Mouse (Mus musculus) myocyte (in vitro differentiated cells): ENCODE measurements around the gene Ttc28.

Experiments used
- CEBPB ChIP-seq: IDR thresholded peaks from 2 replicates; pipeline ENCODE4 v1.6.1; 2011; ENCODE audit warnings: mild to moderate bottlenecking, moderate library complexity; ENCODE audit not compliant: poor library complexity, insufficient read depth, severe bottlenecking
- MAX ChIP-seq: IDR thresholded peaks from one replicate; pipeline ENCODE4 v1.6.1; 2011; ENCODE audit warnings: low read depth, mild to moderate bottlenecking, control low read depth
- MYOG ChIP-seq, 3 experiments: IDR thresholded peaks; one replicate each; pipeline ENCODE4 v1.6.1; 2011; ENCODE audit warnings: control low read depth in 2 of 3, low read depth in 2 of 3, mild to moderate bottlenecking in 2 of 3; ENCODE audit not compliant: insufficient read length in 2 of 3, control insufficient read depth in 1 of 3, insufficient read depth in 1 of 3
- POLR2A ChIP-seq: IDR thresholded peaks from one replicate; pipeline ENCODE4 v1.6.1; 2011; ENCODE audit warnings: low read depth, mild to moderate bottlenecking, control low read depth, moderate library complexity; ENCODE audit not compliant: insufficient read length
- POLR2AphosphoS2 ChIP-seq: IDR thresholded peaks from one replicate; pipeline ENCODE4 v1.6.1; 2011; ENCODE audit warnings: low read depth, control low read depth; ENCODE audit not compliant: insufficient read length
- SRF ChIP-seq: IDR thresholded peaks from one replicate; pipeline ENCODE4 v1.6.1; 2011; ENCODE audit warnings: low read depth; ENCODE audit not compliant: control insufficient read depth, insufficient read length
- TCF12 ChIP-seq: IDR thresholded peaks from one replicate; pipeline ENCODE4 v1.6.1; 2011; ENCODE audit warnings: mild to moderate bottlenecking, control low read depth; ENCODE audit not compliant: poor library complexity, insufficient read depth, severe bottlenecking
- TCF3 ChIP-seq: IDR thresholded peaks from one replicate; pipeline ENCODE4 v1.6.1; 2011; ENCODE audit warnings: low read depth, control low read depth; ENCODE audit not compliant: insufficient read length
- USF1 ChIP-seq: IDR thresholded peaks from one replicate; pipeline ENCODE4 v1.6.1; 2011; ENCODE audit warnings: low read depth, mild to moderate bottlenecking, control low read depth, moderate library complexity

GRCm38 (mm10) chr5:111119805-111120204 is 240.2 kb downstream of the Ttc28 start:
- TF ChIP-seq MAX (no peak), USF1 (no peak), POLR2A (no peak), POLR2AphosphoS2 (no peak), SRF (no peak), MYOG (IDR thresholded peaks at IDR 0.05; ENCODE audit: control insufficient read depth in 1 of 3, insufficient read depth in 1 of 3, insufficient read length in 2 of 3, low read depth in 2 of 3) (no peak), CEBPB (no peak), TCF12 (no peak), TCF3 (no peak)
